Mouse (Mus musculus) liver, adult (tissue): ENCODE measurements around the gene Calm1.

Source experiments
- GATA4 ChIP-seq: IDR thresholded peaks from 2 replicates; pipeline ENCODE4 v1.6.1; 2014; ENCODE audit warnings: mild to moderate bottlenecking, low read length; ENCODE audit not compliant: insufficient replicate concordance

Calm1 gene

GRCm38 (mm10) chr12:100186376-100186775, 12.9 kb upstream of the Calm1 start:
- no peak for TF ChIP-seq GATA4

- TF ChIP-seq GATA4: no peak; the same call in 1 of the 2 replicates
These were observed 12.1 kb upstream of the Calm1 start for GRCm38 (mm10) chr12:100187013-100187755.

- no peak for TF ChIP-seq GATA4
These were observed 11.3 kb upstream of the Calm1 start for GRCm38 (mm10) chr12:100187756-100188430.

GRCm38 (mm10) chr12:100190802-100191201, 8.4 kb upstream of the Calm1 start:
- TF ChIP-seq GATA4: no peak

- TF ChIP-seq GATA4: no peak
These were observed 5.1 kb upstream of the Calm1 start for GRCm38 (mm10) chr12:100194181-100194580.

- no peak for TF ChIP-seq GATA4
These were observed 2.4 kb upstream of the Calm1 start for GRCm38 (mm10) chr12:100196786-100197185.

- no peak; the same call in 1 of the 2 replicates for TF ChIP-seq GATA4
These were observed 833 bp downstream of the Calm1 start for GRCm38 (mm10) chr12:100199891-100200644.

GRCm38 (mm10) chr12:100200645-100201362, 1.6 kb downstream of the Calm1 start:
- TF ChIP-seq GATA4: no peak

- TF ChIP-seq GATA4: no peak
These were observed 2.1 kb downstream of the Calm1 start for GRCm38 (mm10) chr12:100201363-100201711.

- no peak; the same call in 1 of the 2 replicates for TF ChIP-seq GATA4
These were observed 2.6 kb downstream of the Calm1 start for GRCm38 (mm10) chr12:100201838-100202237.

- peak; percentile 74; the same call in 1 of the 2 replicates for TF ChIP-seq GATA4
These were observed 4.5 kb downstream of the Calm1 start for GRCm38 (mm10) chr12:100203759-100204158.

GRCm38 (mm10) chr12:100205156-100205555, 5.9 kb downstream of the Calm1 start:
- TF ChIP-seq GATA4: no peak

- TF ChIP-seq GATA4: no peak
These were observed 7.3 kb downstream of the Calm1 start for GRCm38 (mm10) chr12:100206521-100206920.

GRCm38 (mm10) chr12:100206926-100207325, 7.7 kb downstream of the Calm1 start:
- TF ChIP-seq GATA4: no peak

- no peak for TF ChIP-seq GATA4
These were observed 10.7 kb downstream of the Calm1 start for GRCm38 (mm10) chr12:100209701-100210478.

GRCm38 (mm10) chr12:100210973-100211372, 11.7 kb downstream of the Calm1 start:
- no peak for TF ChIP-seq GATA4
